In the genomic region with DNA sequence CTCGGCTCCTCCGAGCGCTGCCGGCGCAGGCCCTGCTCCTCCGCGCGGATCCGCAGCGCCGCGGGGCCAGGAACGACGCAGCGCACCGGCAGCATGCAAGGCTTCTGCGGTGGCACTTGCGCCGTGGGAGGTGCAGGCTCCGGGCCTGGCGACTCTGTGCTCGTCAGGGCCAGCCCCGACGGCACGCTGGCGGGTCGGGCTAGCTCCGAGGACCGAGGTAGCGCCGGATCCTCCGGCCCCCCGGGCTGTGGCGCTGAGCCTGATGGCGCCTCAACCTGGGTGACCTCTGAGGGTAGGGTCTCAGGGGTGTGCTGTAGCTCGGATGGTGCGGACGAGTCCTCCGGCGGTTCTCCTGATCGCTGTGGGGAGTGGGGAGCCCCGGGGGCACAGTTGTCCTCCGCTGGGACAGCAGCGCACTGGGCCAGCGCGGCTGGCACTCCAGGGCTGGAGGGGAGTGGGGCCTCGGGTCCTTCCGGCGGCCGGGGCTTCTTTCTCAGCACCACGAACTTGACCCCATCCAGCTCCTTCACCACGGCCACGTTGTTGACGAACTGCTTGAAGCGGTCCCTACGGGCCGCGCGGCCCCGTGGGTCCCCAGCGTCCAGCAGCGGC, we compare ENCODE assay signal across 9 mouse cellular contexts. TPM values are rescaled to one million over a fixed set of nuclear protein-coding genes. Genes with fewer than 3 reads are reported as not detected.
DNase-seq lines count a peak whose midpoint lies in the region; ATAC-seq lines count a peak whose summit lies in the region.
"Had no signal": no experiment of that assay in that cellular context is flagged by ENCODE, and none has a peak within 500 bp of the region (broad histone marks: within the 10 kb centered on the region; RNA-seq: fewer than 3 reads in every experiment).

No protein-coding gene starts in this region.

- DNase-seq in adrenal gland, postnatal 25 days, result peak; percentile 26
- no peak for DNase-seq in adrenal gland, postnatal 4 days (ENCODE audit: low spot score in 2 of 2)
- peak; percentile 41 to 57 for DNase-seq in right cerebral cortex, adult 2 months (ENCODE audit: low spot score in 2 of 2)
- DNase-seq in right cerebral cortex, adult 18-20 months, result no peak
- DNase-seq in hindbrain, embryonic 14.5 days (ENCODE audit: low spot score), result no peak
- DNase-seq in midbrain, embryonic 10.5 days (ENCODE audit: low spot score), result peak; percentile 53
- peak; percentile 31 for DNase-seq in yolk sac, embryonic 10.5 days (ENCODE audit: low spot score)
- DNase-seq in thymus, postnatal 0 days (ENCODE audit: low spot score), result no peak

- peaks cover 67% of the 10 kb centered on the region for H3K27me3 ChIP-seq in hindbrain, embryonic 14.5 days (ENCODE audit: control insufficient read depth, insufficient read depth, low read length)
- peaks cover 97% of the 10 kb centered on the region for H3K27me3 ChIP-seq in midbrain, embryonic 10.5 days (ENCODE audit: low read depth, poor library complexity, severe bottlenecking)

- peak overlapping the region; percentile 65 for H3K4me2 ChIP-seq in hindbrain, embryonic 14.5 days (replicated peaks)

- ATAC-seq in hindbrain, embryonic 14.5 days (ENCODE audit: low FRiP score), result 0 out of 2 replicates have a peak, but pooled peaks have one; percentile 5

- peak overlapping the region; percentile 57 for H3K9ac ChIP-seq in hindbrain, embryonic 14.5 days

- H3K27ac ChIP-seq in hindbrain, embryonic 14.5 days, result no peak overlapping the region
- peak overlapping the region; percentile 49; the same call in 1 of the 2 replicates for H3K27ac ChIP-seq in midbrain, embryonic 10.5 days (replicated peaks)
- H3K27ac ChIP-seq: macrophage had no signal

- no peaks in the 10 kb centered on the region for H3K9me3 ChIP-seq in hindbrain, embryonic 14.5 days (ENCODE audit: control insufficient read depth, low read length)
- H3K9me3 ChIP-seq in midbrain, embryonic 10.5 days (replicated peaks), result peaks cover 12% of the 10 kb centered on the region

- peak overlapping the region; percentile 41 for H3K4me3 ChIP-seq in hindbrain, embryonic 14.5 days (replicated peaks; ENCODE audit: low read length)
- peak overlapping the region; percentile 53 for H3K4me3 ChIP-seq in midbrain, embryonic 10.5 days

- WGBS in hindbrain, embryonic 14.5 days, result 1% methylated on average over 56 of the region's 62 CpGs
- under 1% methylated on average over 62 of the region's 62 CpGs for WGBS in midbrain, embryonic 10.5 days

- H3K36me3 ChIP-seq in hindbrain, embryonic 14.5 days (replicated peaks; ENCODE audit: control insufficient read depth, insufficient read depth), result no peaks in the 10 kb centered on the region
- H3K36me3 ChIP-seq in midbrain, embryonic 10.5 days, result no peaks in the 10 kb centered on the region

- H3K4me1 ChIP-seq in hindbrain, embryonic 14.5 days (replicated peaks; ENCODE audit: control insufficient read depth, insufficient read depth, low read length), result peaks cover 30% of the 10 kb centered on the region
- peaks cover 35% of the 10 kb centered on the region for H3K4me1 ChIP-seq in midbrain, embryonic 10.5 days

RNA-seq across cellular contexts. Expression of a gene that starts 0.7 kb away (rescaled TPM):
- not detected in 2 replicates for total RNA-seq in adrenal gland, postnatal 25 days (2021)
- not detected for total RNA-seq in adrenal gland, postnatal 4 days (2021)
- 0.36 TPM in 1 of 2 replicates, not detected in the other for polyA plus RNA-seq in hindbrain, embryonic 14.5 days (2014; fragmentation: Nextera tagmentation; extraction: Ambion mirVana)
- polyA plus RNA-seq in midbrain, embryonic 10.5 days (2016; fragmentation: Nextera tagmentation; extraction: Ambion mirVana), result not detected in 2 replicates
- polyA plus RNA-seq in thymus, postnatal 0 days (2015; fragmentation: Nextera tagmentation; extraction: Ambion mirVana), result not detected in 2 replicates
- polyA plus RNA-seq: macrophage had no signal

RNA-seq across cellular contexts. Expression of a gene that starts 0.8 kb away (rescaled TPM):
- total RNA-seq in adrenal gland, postnatal 25 days (2021), result 0.30 and 0.33 TPM in 2 replicates
- total RNA-seq in adrenal gland, postnatal 4 days (2021), result 1 to 10 TPM; 1.7 to 2.2 TPM
- 1.3 and 1.4 TPM in 2 replicates for polyA plus RNA-seq in hindbrain, embryonic 14.5 days (2014; fragmentation: Nextera tagmentation; extraction: Ambion mirVana)
- polyA plus RNA-seq in midbrain, embryonic 10.5 days (2016; fragmentation: Nextera tagmentation; extraction: Ambion mirVana), result 0.19 and 0.26 TPM in 2 replicates
- polyA plus RNA-seq in thymus, postnatal 0 days (2015; fragmentation: Nextera tagmentation; extraction: Ambion mirVana), result 0.05 and 0.15 TPM in 2 replicates
- polyA plus RNA-seq: macrophage had no signal

RNA-seq across cellular contexts. Expression of a gene that starts 9.0 kb away (rescaled TPM):
- not detected in 2 replicates for total RNA-seq in adrenal gland, postnatal 25 days (2021)
- not detected for total RNA-seq in adrenal gland, postnatal 4 days (2021)
- not detected in 2 replicates for polyA plus RNA-seq in hindbrain, embryonic 14.5 days (2014; fragmentation: Nextera tagmentation; extraction: Ambion mirVana)
- not detected in 2 replicates for polyA plus RNA-seq in midbrain, embryonic 10.5 days (2016; fragmentation: Nextera tagmentation; extraction: Ambion mirVana)
- polyA plus RNA-seq in thymus, postnatal 0 days (2015; fragmentation: Nextera tagmentation; extraction: Ambion mirVana), result not detected in 2 replicates
- polyA plus RNA-seq: macrophage had no signal

RNA-seq across cellular contexts. Expression of a gene that starts 22.3 kb away (rescaled TPM):
- 3.4 and 4.6 TPM in 2 replicates for total RNA-seq in adrenal gland, postnatal 25 days (2021)
- 1 to 10 TPM; 4.5 to 5.8 TPM for total RNA-seq in adrenal gland, postnatal 4 days (2021)
- polyA plus RNA-seq in hindbrain, embryonic 14.5 days (2014; fragmentation: Nextera tagmentation; extraction: Ambion mirVana), result 2.5 and 3.5 TPM in 2 replicates
- 1.8 and 2.1 TPM in 2 replicates for polyA plus RNA-seq in midbrain, embryonic 10.5 days (2016; fragmentation: Nextera tagmentation; extraction: Ambion mirVana)
- 0.27 and 0.42 TPM in 2 replicates for polyA plus RNA-seq in thymus, postnatal 0 days (2015; fragmentation: Nextera tagmentation; extraction: Ambion mirVana)
- polyA plus RNA-seq: macrophage had no signal

RNA-seq across cellular contexts. Expression of a gene that starts 22.4 kb away (rescaled TPM):
- 0.30 TPM in 1 of 2 replicates, not detected in the other for total RNA-seq in adrenal gland, postnatal 25 days (2021)
- under 1 TPM; 0.36 to 0.51 TPM for total RNA-seq in adrenal gland, postnatal 4 days (2021)
- 0.11 TPM in 1 of 2 replicates, not detected in the other for polyA plus RNA-seq in hindbrain, embryonic 14.5 days (2014; fragmentation: Nextera tagmentation; extraction: Ambion mirVana)
- not detected in 2 replicates for polyA plus RNA-seq in midbrain, embryonic 10.5 days (2016; fragmentation: Nextera tagmentation; extraction: Ambion mirVana)
- not detected in 2 replicates for polyA plus RNA-seq in thymus, postnatal 0 days (2015; fragmentation: Nextera tagmentation; extraction: Ambion mirVana)
- polyA plus RNA-seq: macrophage had no signal

Comparison
In these comparisons a context has a peak if more than half of its experiments do, and no peak if none do; other contexts are left out.
1. DNase-seq: peak in adrenal gland, postnatal 25 days (single experiment), right cerebral cortex, adult 2 months (2 of 2), midbrain, embryonic 10.5 days (single experiment) and yolk sac, embryonic 10.5 days (single experiment); none in adrenal gland, postnatal 4 days (0 of 2), right cerebral cortex, adult 18-20 months (single experiment), hindbrain, embryonic 14.5 days (single experiment) and thymus, postnatal 0 days (single experiment).